Mouse (Mus musculus): ENCODE data around the gene Slc45a1.

The Slc45a1 gene

GRCm38 (mm10) chr4:150651390-150652277 lies at the start of gene Slc45a1:
Gene Slc45a1, minus strand, starts transcription at chr4:150652174.
- DNase-seq (ENCODE audit: inconsistent age in 2 of 2, low spot score in 1 of 2): no peak

- DNase-seq (ENCODE audit: inconsistent age in 2 of 2, low spot score in 1 of 2): no peak
Observed at GRCm38 (mm10) chr4:150700849-150701248, 48.9 kb upstream of the Slc45a1 start.

- no peak for DNase-seq (ENCODE audit: inconsistent age in 2 of 2, low spot score in 1 of 2)
Observed at GRCm38 (mm10) chr4:150694434-150695108, 42.6 kb upstream of the Slc45a1 start.

- DNase-seq (ENCODE audit: inconsistent age in 2 of 2, low spot score in 1 of 2): no peak
Observed at GRCm38 (mm10) chr4:150692861-150693403, 41.0 kb upstream of the Slc45a1 start.

- peak; percentile 50 to 80 for DNase-seq (ENCODE audit: inconsistent age in 2 of 2, low spot score in 1 of 2)
Observed at GRCm38 (mm10) chr4:150690759-150691158, 38.8 kb upstream of the Slc45a1 start.

GRCm38 (mm10) chr4:150689553-150689952 lies 37.6 kb upstream of the Slc45a1 start:
- no peak for DNase-seq (ENCODE audit: inconsistent age in 2 of 2, low spot score in 1 of 2)

GRCm38 (mm10) chr4:150687126-150687753 lies 35.3 kb upstream of the Slc45a1 start:
- no peak for DNase-seq (ENCODE audit: inconsistent age in 2 of 2, low spot score in 1 of 2)

- no peak for DNase-seq (ENCODE audit: inconsistent age in 2 of 2, low spot score in 1 of 2)
Observed at GRCm38 (mm10) chr4:150686538-150686937, 34.6 kb upstream of the Slc45a1 start.

- peak in 1 of 2 experiments; percentile 53 for DNase-seq (ENCODE audit: inconsistent age in 2 of 2, low spot score in 1 of 2)
Observed at GRCm38 (mm10) chr4:150685778-150686493, 34.0 kb upstream of the Slc45a1 start.

- peak; percentile 61 to 78 for DNase-seq (ENCODE audit: inconsistent age in 2 of 2, low spot score in 1 of 2)
Observed at GRCm38 (mm10) chr4:150685043-150685777, 33.2 kb upstream of the Slc45a1 start.

- no peak for DNase-seq (ENCODE audit: inconsistent age in 2 of 2, low spot score in 1 of 2)
Observed at GRCm38 (mm10) chr4:150680373-150680772, 28.4 kb upstream of the Slc45a1 start.

GRCm38 (mm10) chr4:150678789-150679188 lies 26.8 kb upstream of the Slc45a1 start:
- DNase-seq (ENCODE audit: inconsistent age in 2 of 2, low spot score in 1 of 2): no peak

GRCm38 (mm10) chr4:150677846-150678224 lies 25.9 kb upstream of the Slc45a1 start:
- DNase-seq (ENCODE audit: inconsistent age in 2 of 2, low spot score in 1 of 2): no peak

- no peak for DNase-seq (ENCODE audit: inconsistent age in 2 of 2, low spot score in 1 of 2)
Observed at GRCm38 (mm10) chr4:150677126-150677845, 25.3 kb upstream of the Slc45a1 start.

GRCm38 (mm10) chr4:150676029-150676428 lies 24.1 kb upstream of the Slc45a1 start:
- peak; percentile 20 to 66 for DNase-seq (ENCODE audit: inconsistent age in 2 of 2, low spot score in 1 of 2)

- DNase-seq (ENCODE audit: inconsistent age in 2 of 2, low spot score in 1 of 2): no peak
Observed at GRCm38 (mm10) chr4:150675274-150675673, 23.3 kb upstream of the Slc45a1 start.

GRCm38 (mm10) chr4:150665806-150666205 lies 13.8 kb upstream of the Slc45a1 start:
- DNase-seq (ENCODE audit: inconsistent age in 2 of 2, low spot score in 1 of 2): no peak

- peak; percentile 36 to 71 for DNase-seq (ENCODE audit: inconsistent age in 2 of 2, low spot score in 1 of 2)
Observed at GRCm38 (mm10) chr4:150664726-150665125, 12.8 kb upstream of the Slc45a1 start.

GRCm38 (mm10) chr4:150663192-150663591 lies 11.2 kb upstream of the Slc45a1 start:
- DNase-seq (ENCODE audit: inconsistent age in 2 of 2, low spot score in 1 of 2): peak in 1 of 2 experiments; percentile 65

Measured in adrenal gland, adult (tissue).